Mouse (Mus musculus) brain, embryonic 14.5 days (tissue): ENCODE measurements around the gene Lrig1. TPM values are rescaled to one million over a fixed set of nuclear protein-coding genes. Genes with fewer than 3 reads are reported as not detected.

Experiments used
- DNase-seq: peaks from one replicate; pipeline ENCODE4 v3.0.0-alpha.2; 2011; ENCODE audit warnings: low read depth
- CTCF ChIP-seq: fragments of 200-500 bp; IDR thresholded peaks from 2 replicates; pipeline ENCODE4 v1.5.1; 2012; ENCODE audit warnings: inconsistent platforms, mild to moderate bottlenecking, moderate library complexity, borderline replicate concordance; ENCODE audit not compliant: insufficient read depth, insufficient read length; ENCODE audit errors: extremely low read depth
- POLR2A ChIP-seq: fragments of 200-500 bp; IDR thresholded peaks from 2 replicates; pipeline ENCODE4 v1.6.1; 2012; ENCODE audit warnings: mild to moderate bottlenecking, inconsistent platforms, borderline replicate concordance; ENCODE audit not compliant: poor library complexity, insufficient read depth, insufficient read length, severe bottlenecking; ENCODE audit errors: extremely low read depth
- polyA plus RNA-seq: library from polyadenylated mRNA; depleted of rRNA; stranded (reverse); fragments of >200 nt; gene quantifications from 2 replicates; pipeline ENCODE4 v1.2.3, GENCODE M21; 2012; rRNA removed

The Lrig1 gene
- 27.4 and 39.1 TPM in 2 replicates for polyA plus RNA-seq

GRCm38 (mm10) chr6:94700067-94700491 is at the start of gene Lrig1:
Gene Lrig1 (minus strand): TSS chr6:94700158.
- TF ChIP-seq POLR2A: peak; percentile 88
- no peak for TF ChIP-seq CTCF
- peak; percentile 100 for DNase-seq

GRCm38 (mm10) chr6:94749626-94750025 is 49.7 kb upstream of the Lrig1 start:
- no peak for DNase-seq

GRCm38 (mm10) chr6:94748361-94748760 is 48.4 kb upstream of the Lrig1 start:
- DNase-seq: no peak
- TF ChIP-seq POLR2A (no peak), CTCF (no peak)

More at GRCm38 (mm10) chr6:94749626-94750025, 49.7 kb upstream of the Lrig1 start:
- no peak for TF ChIP-seq POLR2A
- no peak for TF ChIP-seq CTCF

GRCm38 (mm10) chr6:94740117-94740729 is 40.3 kb upstream of the Lrig1 start:
- no peak for DNase-seq
- no peak for TF ChIP-seq POLR2A
- no peak for TF ChIP-seq CTCF

- TF ChIP-seq CTCF: no peak
- no peak for TF ChIP-seq POLR2A
- DNase-seq: no peak
Observed at GRCm38 (mm10) chr6:94738647-94739046, 38.7 kb upstream of the Lrig1 start.

- no peak for DNase-seq
- no peak for TF ChIP-seq POLR2A
- TF ChIP-seq CTCF: no peak
Observed at GRCm38 (mm10) chr6:94733878-94734277, 33.9 kb upstream of the Lrig1 start.

GRCm38 (mm10) chr6:94729847-94730246 is 29.9 kb upstream of the Lrig1 start:
- no peak for TF ChIP-seq POLR2A
- peak; percentile 44 for DNase-seq

- peak; percentile 64 for DNase-seq
- TF ChIP-seq CTCF (no peak), POLR2A (no peak)
Observed at GRCm38 (mm10) chr6:94729132-94729531, 29.2 kb upstream of the Lrig1 start.

GRCm38 (mm10) chr6:94724612-94725011 is 24.7 kb upstream of the Lrig1 start:
- TF ChIP-seq POLR2A (no peak), CTCF (no peak)
- no peak for DNase-seq

- no peak for DNase-seq
- no peak for TF ChIP-seq POLR2A
- TF ChIP-seq CTCF: no peak
Observed at GRCm38 (mm10) chr6:94718607-94719346, 18.8 kb upstream of the Lrig1 start.

GRCm38 (mm10) chr6:94717705-94718489 is 17.9 kb upstream of the Lrig1 start:
- DNase-seq: peak; percentile 75

More at GRCm38 (mm10) chr6:94717705-94718489, 17.9 kb upstream of the Lrig1 start:
- no peak for TF ChIP-seq POLR2A
